Mouse (Mus musculus) hindbrain, embryonic 12.5 days (tissue): ENCODE measurements at regions not wholly inside any gene's neighbourhood (a gene's known extent, or its start where the extent isn't known, plus 50 kb on each side); places are given as distances from the start of the nearest gene placed in this dataset.
"Not testable (repeated sequence)": the region's sequence is repeated elsewhere in the genome, so short reads cannot be mapped to it uniquely, and the experiment has no call there.

Experiments used
- ATAC-seq: fragments of 200-750 bp; cut with Nextera tagmentation; 2 replicates; pipeline ENCODE4 v1.8.0; 2017; ENCODE audit warnings: moderate TSS enrichment; ENCODE audit not compliant: low FRiP score
- H3K27ac ChIP-seq: fragments of 300-500 bp; sonication (generic); 2 replicates; pipeline ENCODE4 v1.5.1; 2016; ENCODE audit warnings: mild to moderate bottlenecking
- H3K27me3 ChIP-seq: fragments of 300-500 bp; sonication (generic); 2 replicates; pipeline ENCODE4 v1.6.1; 2016; ENCODE audit warnings: mild to moderate bottlenecking
- H3K36me3 ChIP-seq: fragments of 300-500 bp; sonication (generic); 2 replicates; pipeline ENCODE4 v1.6.1; 2016; ENCODE audit warnings: mild to moderate bottlenecking
- H3K4me1 ChIP-seq: fragments of 300-500 bp; sonication (generic); 2 replicates; pipeline ENCODE4 v1.6.1; 2016
- H3K4me2 ChIP-seq: fragments of 300-500 bp; sonication (generic); replicated peaks from 2 replicates; pipeline ENCODE4 v1.6.1; 2016; ENCODE audit warnings: mild to moderate bottlenecking
- H3K4me3 ChIP-seq: fragments of 300-500 bp; sonication (generic); 2 replicates; pipeline ENCODE4 v1.5.1; 2016; ENCODE audit warnings: mild to moderate bottlenecking
- H3K9ac ChIP-seq: fragments of 300-500 bp; sonication (generic); 2 replicates; pipeline ENCODE4 v1.6.1; 2016; ENCODE audit warnings: mild to moderate bottlenecking, moderate library complexity
- H3K9me3 ChIP-seq: fragments of 300-500 bp; sonication (generic); replicated peaks from 2 replicates; pipeline ENCODE4 v1.6.1; 2016; ENCODE audit warnings: mild to moderate bottlenecking
- WGBS: fragments of 180-500 bp; shearing (Covaris S2); methylation state at CpG from one replicate; pipeline ENCODE4 v1.1.7; 2016; 5-methylcytosine and 5-hydroxymethylcytosine counted together

GRCm38 (mm10) chr1:161728546-161729206 lies 59.6 kb downstream of the Fasl start:
- no peak overlapping the region for H3K9ac ChIP-seq
- no peaks in the 10 kb centered on the region for H3K36me3 ChIP-seq
- no peak overlapping the region for H3K4me2 ChIP-seq
- H3K9me3 ChIP-seq: no peaks in the 10 kb centered on the region
- H3K27me3 ChIP-seq: no peaks in the 10 kb centered on the region
- H3K4me3 ChIP-seq: no peak overlapping the region
- no peak overlapping the region for H3K27ac ChIP-seq
- no peaks in the 10 kb centered on the region for H3K4me1 ChIP-seq
- ATAC-seq: no peak
- 84% methylated on average over 7 of the region's 7 CpGs for WGBS

GRCm38 (mm10) chr1:161727357-161727756 lies 60.9 kb downstream of the Fasl start:
- not testable (repeated sequence) for H3K36me3 ChIP-seq, H3K4me3 ChIP-seq, H3K27ac ChIP-seq, H3K4me2 ChIP-seq, H3K9ac ChIP-seq, H3K4me1 ChIP-seq, H3K9me3 ChIP-seq, H3K27me3 ChIP-seq, ATAC-seq
- WGBS: 79% methylated on average over 13 of the region's 27 CpGs

GRCm38 (mm10) chr1:161726098-161726497 lies 62.2 kb downstream of the Fasl start:
- not testable (repeated sequence) for H3K4me2 ChIP-seq, H3K27me3 ChIP-seq, H3K36me3 ChIP-seq, H3K27ac ChIP-seq, H3K4me3 ChIP-seq, H3K9ac ChIP-seq, ATAC-seq, H3K9me3 ChIP-seq, H3K4me1 ChIP-seq
- 80% methylated on average over 1 of the region's 10 CpGs for WGBS

- H3K27ac ChIP-seq: no peak overlapping the region
- H3K27me3 ChIP-seq: no peaks in the 10 kb centered on the region
- no peak overlapping the region for H3K4me2 ChIP-seq
- H3K36me3 ChIP-seq: no peaks in the 10 kb centered on the region
- H3K4me1 ChIP-seq: no peaks in the 10 kb centered on the region
- ATAC-seq: no peak
- H3K9ac ChIP-seq: no peak overlapping the region
- no peak overlapping the region for H3K4me3 ChIP-seq
- no peaks in the 10 kb centered on the region for H3K9me3 ChIP-seq
- 87% methylated on average over 3 of the region's 3 CpGs for WGBS
Observed at GRCm38 (mm10) chr1:161719876-161720275, 68.4 kb downstream of the Fasl start.

GRCm38 (mm10) chr1:161718254-161718653 lies 70.0 kb downstream of the Fasl start:
- Histone ChIP-seq H3K9me3 (no peaks in the 10 kb centered on the region), H3K36me3 (no peaks in the 10 kb centered on the region), H3K27ac (no peak overlapping the region), H3K4me1 (no peaks in the 10 kb centered on the region), H3K27me3 (no peaks in the 10 kb centered on the region), H3K4me2 (no peak overlapping the region), H3K4me3 (no peak overlapping the region), H3K9ac (no peak overlapping the region)
- 69% methylated on average over 5 of the region's 5 CpGs for WGBS
- no peak for ATAC-seq

GRCm38 (mm10) chr1:161712918-161713317 lies 75.4 kb downstream of the Fasl start:
- ATAC-seq: no peak
- H3K4me3 ChIP-seq: no peak overlapping the region
- H3K27ac ChIP-seq: no peak overlapping the region
- no peak overlapping the region for H3K9ac ChIP-seq
- H3K9me3 ChIP-seq: no peaks in the 10 kb centered on the region
- H3K4me1 ChIP-seq: no peaks in the 10 kb centered on the region
- no peak overlapping the region for H3K4me2 ChIP-seq
- H3K36me3 ChIP-seq: no peaks in the 10 kb centered on the region
- no peaks in the 10 kb centered on the region for H3K27me3 ChIP-seq
- WGBS: 68% methylated on average over 10 of the region's 10 CpGs

GRCm38 (mm10) chr1:161712283-161712682 lies 76.0 kb downstream of the Fasl start:
- Histone ChIP-seq H3K4me2 (no peak overlapping the region), H3K4me1 (no peaks in the 10 kb centered on the region), H3K9me3 (no peaks in the 10 kb centered on the region), H3K36me3 (no peaks in the 10 kb centered on the region), H3K4me3 (no peak overlapping the region), H3K27me3 (no peaks in the 10 kb centered on the region), H3K9ac (no peak overlapping the region), H3K27ac (no peak overlapping the region)
- WGBS: 36% methylated on average over 3 of the region's 3 CpGs
- no peak for ATAC-seq

GRCm38 (mm10) chr1:161707049-161707448 lies 81.2 kb downstream of the Fasl start:
- H3K9me3 ChIP-seq: no peaks in the 10 kb centered on the region
- no peaks in the 10 kb centered on the region for H3K4me1 ChIP-seq
- H3K27ac ChIP-seq: no peak overlapping the region
- no peak overlapping the region for H3K4me3 ChIP-seq
- no peak overlapping the region for H3K9ac ChIP-seq
- no peaks in the 10 kb centered on the region for H3K36me3 ChIP-seq
- 90% methylated on average over 3 of the region's 3 CpGs for WGBS
- no peak for ATAC-seq
- H3K4me2 ChIP-seq: no peak overlapping the region
- H3K27me3 ChIP-seq: no peaks in the 10 kb centered on the region

GRCm38 (mm10) chr1:161704961-161705360 lies 83.3 kb downstream of the Fasl start:
- Histone ChIP-seq H3K4me3 (no peak overlapping the region), H3K27me3 (no peaks in the 10 kb centered on the region), H3K9ac (no peak overlapping the region), H3K4me1 (no peaks in the 10 kb centered on the region), H3K27ac (no peak overlapping the region), H3K9me3 (no peaks in the 10 kb centered on the region), H3K36me3 (no peaks in the 10 kb centered on the region), H3K4me2 (no peak overlapping the region)
- ATAC-seq: no peak
- 76% methylated on average over 3 of the region's 3 CpGs for WGBS

- Histone ChIP-seq H3K4me1 (no peaks in the 10 kb centered on the region), H3K4me2 (no peak overlapping the region), H3K9me3 (no peaks in the 10 kb centered on the region), H3K27ac (no peak overlapping the region), H3K9ac (no peak overlapping the region), H3K36me3 (no peaks in the 10 kb centered on the region), H3K27me3 (no peaks in the 10 kb centered on the region), H3K4me3 (no peak overlapping the region)
- ATAC-seq: no peak
- WGBS: 77% methylated on average over 3 of the region's 3 CpGs
Observed at GRCm38 (mm10) chr1:161704527-161704926, 83.8 kb downstream of the Fasl start.

GRCm38 (mm10) chr1:161695886-161696285 lies 92.4 kb downstream of the Fasl start:
- ATAC-seq: no peak
- H3K36me3 ChIP-seq: no peaks in the 10 kb centered on the region
- H3K9ac ChIP-seq: no peak overlapping the region
- no peak overlapping the region for H3K4me3 ChIP-seq
- no peaks in the 10 kb centered on the region for H3K9me3 ChIP-seq
- WGBS: 50% methylated on average over 5 of the region's 5 CpGs
- H3K27ac ChIP-seq: no peak overlapping the region
- H3K27me3 ChIP-seq: no peaks in the 10 kb centered on the region
- no peaks in the 10 kb centered on the region for H3K4me1 ChIP-seq
- no peak overlapping the region for H3K4me2 ChIP-seq

GRCm38 (mm10) chr1:161693768-161694160 lies 94.5 kb downstream of the Fasl start:
- no peak overlapping the region for H3K9ac ChIP-seq
- no peaks in the 10 kb centered on the region for H3K27me3 ChIP-seq
- no peak for ATAC-seq
- no peaks in the 10 kb centered on the region for H3K36me3 ChIP-seq
- H3K27ac ChIP-seq: no peak overlapping the region
- H3K4me2 ChIP-seq: no peak overlapping the region
- 62% methylated on average over 6 of the region's 6 CpGs for WGBS
- H3K9me3 ChIP-seq: no peaks in the 10 kb centered on the region
- no peak overlapping the region for H3K4me3 ChIP-seq
- no peaks in the 10 kb centered on the region for H3K4me1 ChIP-seq

- no peaks in the 10 kb centered on the region for H3K9me3 ChIP-seq
- no peak overlapping the region for H3K9ac ChIP-seq
- H3K4me3 ChIP-seq: no peak overlapping the region
- H3K27me3 ChIP-seq: no peaks in the 10 kb centered on the region
- no peak overlapping the region for H3K4me2 ChIP-seq
- no peaks in the 10 kb centered on the region for H3K36me3 ChIP-seq
- WGBS: 71% methylated on average over 14 of the region's 14 CpGs
- no peak for ATAC-seq
- H3K4me1 ChIP-seq: no peaks in the 10 kb centered on the region
- no peak overlapping the region for H3K27ac ChIP-seq
Observed at GRCm38 (mm10) chr1:161692836-161693767, 95.2 kb downstream of the Fasl start.
